Mouse (Mus musculus) embryonic facial prominence, embryonic 13.5 days (tissue): ENCODE data around the gene Cenph. TPM values are rescaled to one million over a fixed set of nuclear protein-coding genes. Genes with fewer than 3 reads are reported as not detected.
"Not testable (repeated sequence)": the region's sequence is repeated elsewhere in the genome, so short reads cannot be mapped to it uniquely, and the experiment has no call there.

Source experiments
- ATAC-seq: fragments of 200-750 bp; cut with Nextera tagmentation; 2 replicates; pipeline ENCODE4 v1.8.0; 2017; ENCODE audit warnings: low read depth; ENCODE audit not compliant: insufficient number of reproducible peaks, insufficient read depth, low FRiP score, low TSS enrichment
- H3K27ac ChIP-seq: fragments of 300-500 bp; sonication (generic); 2 replicates; pipeline ENCODE4 v1.5.1; 2015; ENCODE audit warnings: moderate library complexity, mild to moderate bottlenecking, inconsistent platforms
- H3K27me3 ChIP-seq: fragments of 300-500 bp; sonication (generic); 2 replicates; pipeline ENCODE4 v1.6.1; 2015; ENCODE audit warnings: mild to moderate bottlenecking, inconsistent platforms
- H3K36me3 ChIP-seq: fragments of 300-500 bp; sonication (generic); 2 replicates; pipeline ENCODE4 v1.6.1; 2015; ENCODE audit warnings: mild to moderate bottlenecking, inconsistent platforms
- H3K4me1 ChIP-seq: fragments of 300-500 bp; sonication (generic); 2 replicates; pipeline ENCODE4 v1.6.1; 2015; ENCODE audit warnings: inconsistent platforms
- H3K4me2 ChIP-seq: fragments of 300-500 bp; sonication (generic); 2 replicates; pipeline ENCODE4 v1.6.1; 2015; ENCODE audit warnings: moderate library complexity, mild to moderate bottlenecking, inconsistent platforms
- H3K4me3 ChIP-seq: fragments of 300-500 bp; sonication (generic); 2 replicates; pipeline ENCODE4 v1.5.1; 2015; ENCODE audit warnings: mild to moderate bottlenecking, inconsistent platforms
- H3K9ac ChIP-seq: fragments of 300-500 bp; sonication (generic); 2 replicates; pipeline ENCODE4 v1.6.1; 2015; ENCODE audit warnings: mild to moderate bottlenecking, inconsistent platforms
- H3K9me3 ChIP-seq: fragments of 300-500 bp; sonication (generic); 2 replicates; pipeline ENCODE4 v1.6.1; 2016; ENCODE audit warnings: inconsistent platforms
- WGBS: fragments of 180-500 bp; shearing (Covaris S2); methylation state at CpG from one replicate; pipeline ENCODE4 v1.1.7; 2015; ENCODE audit warnings: mixed read lengths; 5-methylcytosine and 5-hydroxymethylcytosine counted together
- polyA plus RNA-seq: library from polyadenylated mRNA; unstranded; fragments of >200 nt; fragmentation: Nextera tagmentation; extraction: Ambion mirVana; gene quantifications from 2 replicates; pipeline ENCODE4 v1.2.1, GENCODE M21; 2015

Cenph gene
- polyA plus RNA-seq: 43.7 and 44.6 TPM in 2 replicates

DNA sequence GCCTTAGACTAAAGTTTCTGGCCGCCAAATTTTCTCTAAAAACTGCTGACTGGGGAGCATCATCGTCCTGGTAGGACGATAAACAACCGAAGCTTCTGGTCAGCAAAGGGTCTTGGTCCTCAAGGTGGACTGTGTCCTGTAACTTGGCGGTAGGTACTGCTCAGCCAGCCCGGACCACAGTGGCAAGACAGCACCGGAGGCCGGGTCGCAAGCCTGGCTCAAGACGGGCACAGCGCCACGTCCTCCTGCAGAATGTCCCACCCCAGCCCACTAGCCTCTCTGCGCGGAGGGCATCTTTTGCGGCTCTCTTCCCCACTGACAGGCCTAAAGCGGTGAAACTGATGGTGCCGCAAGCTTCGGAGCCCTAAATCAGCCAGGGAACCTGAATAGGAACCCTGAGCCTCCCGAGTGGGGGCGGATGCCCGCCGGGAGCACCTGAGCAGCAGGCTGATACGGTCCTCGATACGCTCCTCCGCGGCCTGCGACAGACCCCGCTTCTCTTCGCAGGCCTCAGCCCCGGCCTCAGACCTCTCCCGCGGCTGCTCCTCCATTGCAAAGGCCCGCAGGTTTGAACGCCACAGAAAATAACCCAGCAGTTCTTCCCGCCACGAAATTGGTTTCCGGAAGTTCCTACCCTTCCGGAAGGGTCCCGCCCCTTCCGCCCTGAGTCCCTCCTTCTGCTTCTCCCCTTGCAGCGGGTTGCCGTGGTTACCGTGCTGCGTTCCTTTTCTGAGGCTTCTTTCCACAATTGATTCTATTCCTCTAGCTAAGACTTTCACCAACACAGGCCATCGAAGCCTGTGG is at the start of gene Cenph:
TSS of gene Cenph (minus strand) at position 648 of the 804 bp plus-strand sequence.
- Histone ChIP-seq H3K27ac (0 out of 2 replicates have a peak within 1 kb of the TSS, but pooled peaks have one; percentile 35), H3K27me3 (no peaks in the 10 kb centered on the region), H3K36me3 (peaks cover 26% of the 10 kb centered on the region), H3K4me2 (peak within 1 kb of the TSS; percentile 97), H3K4me3 (peak within 1 kb of the TSS; percentile 91), H3K9me3 (no peaks in the 10 kb centered on the region), H3K9ac (peak within 1 kb of the TSS; percentile 87), H3K4me1 (peaks cover 18% of the 10 kb centered on the region)
- peak; percentile 87 for ATAC-seq
- WGBS: under 1% methylated on average over 46 of the region's 46 CpGs

DNA sequence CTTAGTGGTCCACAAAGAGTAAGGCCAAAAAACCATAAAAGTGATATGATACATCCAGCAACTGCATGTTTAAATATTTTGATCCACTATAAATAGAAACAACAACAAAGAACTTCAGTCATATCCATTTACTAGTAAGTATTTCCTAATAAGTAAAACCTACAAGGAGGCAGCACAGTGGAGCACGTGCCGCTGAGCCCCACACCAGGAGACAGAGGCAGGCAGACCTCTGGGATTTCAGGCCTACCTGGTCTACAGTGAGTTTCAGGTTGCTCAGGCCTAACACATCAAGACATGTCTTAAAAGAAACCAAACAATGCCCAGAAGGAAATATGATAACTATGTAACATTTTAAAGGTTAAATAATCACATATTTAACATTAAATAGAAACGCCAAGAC is 49.2 kb upstream of the Cenph start:
- H3K4me2 ChIP-seq: no peak overlapping the region
- 95% methylated on average over 3 of the region's 3 CpGs for WGBS

DNA sequence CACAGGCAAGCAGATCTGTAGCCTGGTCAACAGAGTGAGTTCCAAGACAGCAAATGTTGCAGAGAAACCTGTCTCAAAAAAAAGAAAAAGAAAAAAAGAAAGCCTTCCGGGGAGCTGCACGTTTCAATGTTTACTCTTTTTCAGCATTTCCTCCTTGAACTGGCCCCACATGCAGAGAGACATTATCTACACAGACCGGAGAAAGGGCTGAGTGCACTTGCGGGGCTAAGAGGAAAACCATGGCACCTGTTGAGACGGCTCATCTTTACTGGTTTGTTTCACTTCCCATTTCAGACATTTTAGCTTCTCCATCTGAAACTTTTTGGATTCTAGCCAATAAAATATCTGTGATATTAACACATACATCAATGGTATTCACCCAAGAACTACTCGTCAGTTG is 48.6 kb upstream of the Cenph start:
- WGBS: 88% methylated on average over 6 of the region's 6 CpGs
- peaks cover 77% of the 10 kb centered on the region for H3K36me3 ChIP-seq
- no peak overlapping the region for H3K4me3 ChIP-seq
- no peak for ATAC-seq
- no peak overlapping the region for H3K4me2 ChIP-seq
- H3K9me3 ChIP-seq: no peaks in the 10 kb centered on the region
- H3K27ac ChIP-seq: no peak overlapping the region
- H3K9ac ChIP-seq: no peak overlapping the region
- H3K27me3 ChIP-seq: no peaks in the 10 kb centered on the region
- 0 out of 2 replicates have a peak, but pooled peaks cover 2% of the 10 kb centered on the region for H3K4me1 ChIP-seq

More for the DNA sequence above, 49.2 kb upstream of the Cenph start:
- H3K27me3 ChIP-seq: no peaks in the 10 kb centered on the region
- no peak for ATAC-seq
- H3K27ac ChIP-seq: no peak overlapping the region
- H3K9ac ChIP-seq: no peak overlapping the region
- H3K4me1 ChIP-seq: 0 out of 2 replicates have a peak, but pooled peaks cover 5% of the 10 kb centered on the region
- H3K36me3 ChIP-seq: peaks cover 72% of the 10 kb centered on the region
- H3K4me3 ChIP-seq: no peak overlapping the region
- H3K9me3 ChIP-seq: no peaks in the 10 kb centered on the region

DNA sequence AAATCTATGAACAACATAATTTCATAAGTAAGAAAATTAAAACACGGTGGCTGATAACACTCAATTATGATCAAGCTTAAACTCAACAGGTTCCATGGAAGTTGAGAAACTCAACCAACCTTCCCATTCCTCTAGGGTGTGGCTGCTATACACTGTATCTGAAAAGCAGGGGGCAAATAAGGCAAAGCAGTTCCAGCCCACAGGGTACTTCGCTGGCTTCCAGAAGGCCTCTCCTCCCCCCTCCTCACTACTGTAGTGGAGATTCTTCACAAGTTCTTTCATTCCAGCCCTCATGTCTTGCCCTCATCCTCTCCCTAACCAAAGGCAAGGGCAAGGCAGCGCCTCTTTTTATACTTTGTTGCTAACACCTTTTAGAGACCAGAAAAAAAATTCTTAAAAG is 48.2 kb upstream of the Cenph start:
- 96% methylated on average over 3 of the region's 3 CpGs for WGBS
- peaks cover 80% of the 10 kb centered on the region for H3K36me3 ChIP-seq

DNA sequence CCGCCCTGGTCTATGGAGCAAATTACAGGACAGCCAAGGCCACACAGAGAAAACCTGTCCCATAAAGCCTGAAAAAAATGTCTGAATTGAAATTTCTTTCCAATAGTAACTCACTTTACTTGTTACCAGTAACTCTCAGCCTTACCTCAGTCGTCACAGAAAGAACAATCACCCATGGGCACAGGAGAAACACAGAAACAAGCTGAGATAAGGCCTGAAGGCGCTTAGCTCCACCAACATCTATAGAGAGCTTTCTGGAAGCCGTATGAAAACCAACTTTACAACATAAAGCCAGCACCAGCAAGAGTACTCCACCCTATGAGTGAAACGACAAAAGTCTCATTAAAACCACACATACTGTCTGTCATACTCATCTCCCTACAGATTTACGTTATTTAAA is 38.8 kb upstream of the Cenph start:
- Histone ChIP-seq H3K4me2 (no peak overlapping the region), H3K4me1 (no peaks in the 10 kb centered on the region), H3K9me3 (no peaks in the 10 kb centered on the region), H3K27me3 (no peaks in the 10 kb centered on the region), H3K27ac (no peak overlapping the region), H3K4me3 (no peak overlapping the region), H3K36me3 (peaks cover 76% of the 10 kb centered on the region), H3K9ac (no peak overlapping the region)
- WGBS: 87% methylated on average over 6 of the region's 6 CpGs
- ATAC-seq: no peak

More for the DNA sequence above, 48.2 kb upstream of the Cenph start:
- Histone ChIP-seq H3K4me2 (no peak overlapping the region), H3K4me1 (no peaks in the 10 kb centered on the region), H3K9me3 (no peaks in the 10 kb centered on the region), H3K4me3 (no peak overlapping the region), H3K27me3 (no peaks in the 10 kb centered on the region), H3K9ac (no peak overlapping the region), H3K27ac (no peak overlapping the region)
- ATAC-seq: no peak

DNA sequence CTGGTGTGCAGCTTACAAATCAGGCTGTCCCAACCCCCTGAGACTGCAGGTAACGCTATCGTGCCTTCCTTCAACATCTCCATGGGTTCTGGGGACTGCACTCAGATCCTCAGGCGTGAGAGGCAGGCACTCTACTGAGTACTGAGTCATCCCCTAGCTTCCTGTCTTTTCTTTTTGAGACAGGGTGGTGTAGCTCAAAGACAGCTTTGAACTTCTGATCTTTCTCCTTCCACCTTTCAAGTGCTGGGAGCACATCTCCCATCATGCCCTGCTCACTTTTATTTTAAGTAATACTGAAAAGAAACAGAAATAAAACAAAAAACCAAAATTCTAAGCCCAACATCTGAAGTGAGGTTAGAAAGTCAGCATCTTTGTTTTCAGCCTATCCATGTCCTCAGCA is 30.1 kb upstream of the Cenph start:
- no peaks in the 10 kb centered on the region for H3K9me3 ChIP-seq
- H3K4me1 ChIP-seq: no peaks in the 10 kb centered on the region
- H3K4me3 ChIP-seq: no peak overlapping the region
- peaks cover 78% of the 10 kb centered on the region for H3K36me3 ChIP-seq
- no peaks in the 10 kb centered on the region for H3K27me3 ChIP-seq
- WGBS: 96% methylated on average over 3 of the region's 3 CpGs
- no peak overlapping the region for H3K4me2 ChIP-seq
- H3K9ac ChIP-seq: no peak overlapping the region
- no peak overlapping the region for H3K27ac ChIP-seq
- ATAC-seq: no peak

DNA sequence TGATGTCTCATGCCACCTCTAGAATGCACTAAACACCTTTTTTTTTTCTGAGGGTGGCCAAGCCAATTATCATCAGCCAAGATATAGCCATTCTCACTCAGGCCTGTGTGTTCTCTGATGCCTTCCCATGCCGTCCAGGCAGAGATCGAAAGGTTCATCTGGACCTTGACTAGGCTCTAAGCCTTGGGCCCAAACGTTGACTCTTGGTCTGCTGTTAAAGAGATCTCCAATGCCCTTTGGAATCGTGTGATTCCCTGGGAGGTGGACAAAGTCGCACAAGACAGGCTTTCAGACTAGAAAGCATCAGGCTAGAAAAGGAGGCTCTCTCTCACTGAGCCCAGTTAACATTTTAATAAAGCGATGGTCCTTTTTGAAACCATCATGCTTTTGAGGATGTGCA is 21.5 kb upstream of the Cenph start:
- 91% methylated on average over 6 of the region's 6 CpGs for WGBS
- H3K9me3 ChIP-seq: no peaks in the 10 kb centered on the region
- H3K27me3 ChIP-seq: no peaks in the 10 kb centered on the region
- no peak overlapping the region for H3K27ac ChIP-seq
- peaks cover 20% of the 10 kb centered on the region for H3K36me3 ChIP-seq
- no peaks in the 10 kb centered on the region for H3K4me1 ChIP-seq
- no peak for ATAC-seq
- H3K4me3 ChIP-seq: no peak overlapping the region
- no peak overlapping the region for H3K9ac ChIP-seq
- H3K4me2 ChIP-seq: no peak overlapping the region

DNA sequence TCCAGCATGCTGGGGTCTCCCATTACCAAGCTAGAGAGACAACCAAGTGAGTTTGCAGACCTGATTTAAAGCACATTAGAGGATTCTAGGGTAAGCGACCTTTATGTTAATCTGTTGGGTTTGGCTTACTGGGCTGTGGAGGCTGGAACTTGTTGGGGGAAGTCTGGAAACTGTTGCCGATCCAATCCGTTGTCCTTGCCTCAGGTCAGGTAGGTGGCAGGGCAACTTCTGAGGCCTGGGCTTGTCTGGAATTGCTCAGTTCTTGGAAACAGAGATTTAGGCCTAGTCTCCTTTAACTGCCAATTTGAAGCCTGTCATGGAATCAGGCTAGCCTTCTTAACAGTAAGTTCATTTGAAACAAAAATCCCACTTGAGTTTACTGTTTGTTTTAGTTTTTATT is 13.4 kb upstream of the Cenph start:
- WGBS: 70% methylated on average over 3 of the region's 3 CpGs
- no peak overlapping the region for H3K9ac ChIP-seq

DNA sequence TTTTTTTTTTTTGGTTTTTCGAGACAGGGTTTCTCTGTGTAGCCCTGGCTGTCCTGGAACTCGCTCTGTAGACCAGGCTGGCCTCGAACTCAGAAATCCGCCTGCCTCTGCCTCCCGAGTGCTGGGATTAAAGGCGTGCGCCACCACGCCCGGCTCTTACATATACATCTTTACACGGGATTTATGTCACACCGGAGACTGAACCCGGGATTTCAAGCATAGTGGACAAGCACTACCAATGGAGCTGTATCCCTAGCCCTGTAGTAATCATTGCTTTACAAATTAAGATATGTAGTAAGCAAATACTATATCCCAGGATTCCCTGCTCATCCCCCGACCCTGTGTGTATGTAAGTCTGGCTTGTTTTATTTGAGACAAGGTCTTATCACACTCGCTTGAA is 12.4 kb upstream of the Cenph start:
- not testable (repeated sequence) for H3K9ac ChIP-seq, H3K4me3 ChIP-seq, H3K27ac ChIP-seq, H3K27me3 ChIP-seq, H3K9me3 ChIP-seq, H3K36me3 ChIP-seq, ATAC-seq, H3K4me2 ChIP-seq
- peaks cover 22% of the 10 kb centered on the region for H3K4me1 ChIP-seq
- WGBS: 93% methylated on average over 13 of the region's 14 CpGs

More for the DNA sequence above, 13.4 kb upstream of the Cenph start:
- Histone ChIP-seq H3K4me1 (peaks cover 14% of the 10 kb centered on the region), H3K27me3 (no peaks in the 10 kb centered on the region), H3K36me3 (no peaks in the 10 kb centered on the region), H3K27ac (no peak overlapping the region), H3K4me2 (no peak overlapping the region), H3K4me3 (no peak overlapping the region), H3K9me3 (no peaks in the 10 kb centered on the region)
- ATAC-seq: no peak

DNA sequence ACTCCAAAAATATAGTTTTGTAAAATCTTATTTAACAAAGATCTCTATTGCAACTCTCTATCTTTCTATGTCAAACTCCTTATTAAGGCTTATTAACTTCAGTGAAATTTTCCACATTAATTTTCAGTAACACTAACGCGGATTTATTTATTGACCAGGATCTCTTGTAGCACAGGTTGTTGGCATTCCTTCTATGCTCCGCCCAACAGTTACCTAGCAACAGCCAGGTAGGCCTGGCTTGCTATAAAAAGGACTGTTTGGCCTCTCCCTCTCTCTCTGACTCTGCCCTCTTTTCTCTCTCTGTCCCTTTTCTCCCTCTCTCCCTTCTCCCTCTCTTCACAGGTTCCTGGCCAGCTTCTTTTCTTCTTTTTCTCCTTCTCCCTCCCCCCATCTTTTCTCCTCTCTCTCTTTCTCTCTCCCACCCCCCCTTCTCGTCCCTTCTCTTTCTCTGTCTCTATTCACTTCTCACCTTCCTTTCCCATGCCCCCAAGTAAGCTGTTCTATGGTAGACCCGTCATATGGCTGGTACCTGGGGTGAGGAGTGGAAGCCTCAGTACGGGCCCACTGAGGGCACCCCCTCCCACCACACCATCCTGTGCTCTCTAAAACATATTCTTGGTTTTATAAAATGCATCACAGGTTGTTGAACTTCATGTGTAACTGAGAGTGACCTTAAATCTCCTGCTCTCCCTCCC is 11.8 kb upstream of the Cenph start:
- no peak for ATAC-seq
- no peak overlapping the region for H3K4me3 ChIP-seq
- peaks cover 22% of the 10 kb centered on the region for H3K4me1 ChIP-seq
- 66% methylated on average over 6 of the region's 6 CpGs for WGBS
- H3K36me3 ChIP-seq: peaks cover 10% of the 10 kb centered on the region
- H3K27ac ChIP-seq: no peak overlapping the region
- H3K27me3 ChIP-seq: no peaks in the 10 kb centered on the region
- no peak overlapping the region for H3K9ac ChIP-seq
- no peaks in the 10 kb centered on the region for H3K9me3 ChIP-seq
- no peak overlapping the region for H3K4me2 ChIP-seq

DNA sequence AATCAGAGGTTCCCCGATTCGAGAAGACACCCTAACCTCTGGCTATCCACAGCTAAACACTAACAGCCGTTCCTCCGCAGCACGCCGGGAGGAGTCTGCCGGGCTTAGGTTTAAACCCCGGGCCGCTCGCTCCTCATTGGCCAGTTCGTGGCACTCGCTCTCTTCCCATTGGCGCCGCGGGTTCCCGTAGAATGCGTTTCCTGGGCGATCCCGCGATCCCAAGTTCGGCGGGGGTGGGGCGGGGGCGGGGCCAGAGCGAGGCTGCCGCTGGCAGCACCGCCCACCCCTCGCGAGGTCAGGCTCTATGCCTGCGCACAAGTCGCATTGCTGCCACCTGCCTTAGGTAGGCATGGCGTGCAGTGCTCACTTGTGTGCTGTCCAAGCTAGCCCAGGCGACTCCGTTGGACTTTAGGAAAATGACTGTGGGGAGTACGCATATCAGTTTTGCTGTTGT is 10.7 kb upstream of the Cenph start, which contains the start of gene Ccnb1:
TSS of gene Ccnb1 (minus strand) at position 157 of the 454 bp plus-strand sequence.
- no peaks in the 10 kb centered on the region for H3K9me3 ChIP-seq
- no peaks in the 10 kb centered on the region for H3K27me3 ChIP-seq
- peak within 1 kb of the TSS; percentile 84 for H3K4me2 ChIP-seq
- peak within 1 kb of the TSS; percentile 87 for H3K4me3 ChIP-seq
- WGBS: under 1% methylated on average over 35 of the region's 35 CpGs
- ATAC-seq: peak; percentile 98
- H3K27ac ChIP-seq: peak within 1 kb of the TSS; percentile 57; the same call in 1 of the 2 replicates
- peak within 1 kb of the TSS; percentile 90 for H3K9ac ChIP-seq
- H3K36me3 ChIP-seq: peaks cover 19% of the 10 kb centered on the region
- H3K4me1 ChIP-seq: peaks cover 22% of the 10 kb centered on the region
